Comparison of ENCODE assay signal across 8 mouse cellular contexts in the genomic region with DNA sequence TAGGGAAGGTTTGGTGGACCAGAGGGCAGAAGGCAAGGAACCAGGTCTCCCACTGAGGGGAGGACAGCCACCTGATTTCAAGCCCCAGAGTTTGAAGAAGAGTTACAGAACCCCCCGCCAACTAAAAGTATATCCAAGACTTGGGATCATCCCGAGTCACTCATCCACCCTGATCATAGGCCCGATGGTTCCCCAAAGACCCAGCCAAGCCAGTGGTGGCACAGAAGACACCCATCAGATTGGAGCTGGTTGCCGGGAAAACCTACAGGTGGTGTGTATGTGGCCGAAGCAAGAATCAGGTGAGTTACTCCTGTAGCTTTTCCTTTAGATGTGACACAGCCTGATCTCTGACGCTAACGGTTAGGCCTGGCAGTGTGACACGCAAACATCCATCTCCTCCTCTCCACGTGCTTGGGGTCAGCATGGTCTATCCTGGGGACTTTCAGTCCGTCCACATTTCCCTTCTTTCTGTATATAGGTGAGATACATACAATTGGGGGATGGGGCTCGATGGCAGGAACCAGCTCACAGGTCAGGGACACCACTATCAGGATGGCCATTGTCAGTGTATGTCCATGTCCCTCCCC. TPM values are rescaled to one million over a fixed set of nuclear protein-coding genes. Genes with fewer than 3 reads are reported as not detected.
DNase-seq lines count a peak whose midpoint lies in the region; ATAC-seq and TF ChIP-seq lines count a peak whose summit lies in the region.

No protein-coding gene starts in this region.

- peak overlapping the region; percentile 45 for H3K4me3 ChIP-seq in C2C12 (ENCODE audit: insufficient read depth, poor library complexity, severe bottlenecking)
- peak overlapping the region; percentile 39 for H3K4me3 ChIP-seq in forebrain, embryonic 16.5 days (replicated peaks; ENCODE audit: low read length)
- H3K4me3 ChIP-seq in liver, embryonic 12.5 days = peak overlapping the region; percentile 45

- WGBS in forebrain, embryonic 16.5 days = 75% methylated on average over 11 of the region's 11 CpGs
- WGBS in liver, embryonic 12.5 days (ENCODE audit: insufficient replicate concordance) = 63% methylated on average over 11 of the region's 11 CpGs

- H3ac ChIP-seq in C2C12 (ENCODE audit: control insufficient read depth, insufficient read length, low read depth) = peak overlapping the region; percentile 88

- no peaks in the 10 kb centered on the region for H3K27me3 ChIP-seq in C2C12 (ENCODE audit: control insufficient read depth, insufficient read depth, insufficient read length)
- no peaks in the 10 kb centered on the region for H3K27me3 ChIP-seq in forebrain, embryonic 16.5 days (replicated peaks; ENCODE audit: control insufficient read depth, insufficient read depth, low read length)
- H3K27me3 ChIP-seq in liver, embryonic 12.5 days (replicated peaks) = peaks cover 40% of the 10 kb centered on the region

- H3K79me2 ChIP-seq in C2C12 (ENCODE audit: control insufficient read depth, insufficient read depth) = peaks cover 32% of the 10 kb centered on the region

- H3K79me3 ChIP-seq in C2C12 (ENCODE audit: low read depth) = peaks cover 11% of the 10 kb centered on the region

- no peak for TF ChIP-seq CTCF in C2C12 (IDR thresholded peaks at IDR 0.05; ENCODE audit: control insufficient read depth, insufficient read depth, insufficient read length)

- no peak for ATAC-seq in forebrain, embryonic 16.5 days
- no peak for ATAC-seq in liver, embryonic 12.5 days
- ATAC-seq in erythroid progenitor cell, adult 5-6 weeks (replicated peaks; ENCODE audit: low FRiP score, poor library complexity, severe bottlenecking) = no peak

- no peaks in the 10 kb centered on the region for H3K9me3 ChIP-seq in forebrain, embryonic 16.5 days (ENCODE audit: control insufficient read depth, low read length)
- H3K9me3 ChIP-seq in liver, embryonic 12.5 days (replicated peaks) = no peaks in the 10 kb centered on the region

- no peak overlapping the region for H3K27ac ChIP-seq in forebrain, embryonic 16.5 days (ENCODE audit: low read length)
- no peak overlapping the region for H3K27ac ChIP-seq in liver, embryonic 12.5 days

- H3K36me3 ChIP-seq in C2C12 (ENCODE audit: control insufficient read depth, insufficient read depth) = peaks cover 43% of the 10 kb centered on the region
- peaks cover 15% of the 10 kb centered on the region for H3K36me3 ChIP-seq in forebrain, embryonic 16.5 days (ENCODE audit: control insufficient read depth, insufficient read depth)
- peaks cover 14% of the 10 kb centered on the region for H3K36me3 ChIP-seq in liver, embryonic 12.5 days

- H3K4me2 ChIP-seq in forebrain, embryonic 16.5 days (ENCODE audit: low read length) = peak overlapping the region; percentile 68
- H3K4me2 ChIP-seq in liver, embryonic 12.5 days = peak overlapping the region; percentile 74

- no peak overlapping the region for H3K9ac ChIP-seq in forebrain, embryonic 16.5 days (replicated peaks; ENCODE audit: low read depth, low read length)
- H3K9ac ChIP-seq in liver, embryonic 12.5 days = peak overlapping the region; percentile 44; the same call in 1 of the 2 replicates

- peak; percentile 59 for DNase-seq in cerebellum, adult 9-11 months
- DNase-seq in cerebellum, postnatal 4 days (ENCODE audit: low spot score in 2 of 2) = no peak
- no peak for DNase-seq in adrenal gland, adult 8-10 months
- DNase-seq in cerebellum, postnatal 36 days = no peak

- H3K4me1 ChIP-seq in forebrain, embryonic 16.5 days (replicated peaks; ENCODE audit: control insufficient read depth, insufficient read depth, low read length) = peaks cover 10% of the 10 kb centered on the region
- peaks cover 31% of the 10 kb centered on the region for H3K4me1 ChIP-seq in liver, embryonic 12.5 days

TF ChIP-seq in C2C12, 6 proteins besides CTCF, POLR2A, EP300 and RAD21:
- no peak for TF ChIP-seq MYOD1 (IDR thresholded peaks at IDR 0.05; ENCODE audit: control insufficient read depth, insufficient read length, low read depth)
- no peak for TF ChIP-seq MYOG (IDR thresholded peaks at IDR 0.05; ENCODE audit: control insufficient read depth, extremely low read depth, insufficient read length)
- peak; percentile 16 for TF ChIP-seq MAX (IDR thresholded peaks at IDR 0.05)

RNA-seq across cellular contexts. Expression of a gene that starts 0.8 kb away (rescaled TPM):
- 110 TPM for polyA plus RNA-seq in C2C12 (2012; fragmentation: generic; extraction: Trizol)
- 14.6 and 15.4 TPM in 2 replicates for polyA plus RNA-seq in forebrain, embryonic 16.5 days (2015; fragmentation: Nextera tagmentation; extraction: Ambion mirVana)
- 12.6 and 14.7 TPM in 2 replicates for polyA plus RNA-seq in liver, embryonic 12.5 days (2016; fragmentation: Nextera tagmentation; extraction: Ambion mirVana)
- total RNA-seq in erythroid progenitor cell, adult 5-6 weeks (2015; ENCODE audit: low replicate concordance) = 6.3 TPM in 1 of 2 replicates, not detected in the other
- total RNA-seq in erythroid progenitor cell, adult 5-6 weeks (2017; ENCODE audit: low replicate concordance) = not detected in 2 replicates
- 100 to 1,000 TPM; 153 to 194 (median 169) TPM for total RNA-seq in adrenal gland, adult 8-10 months (2022)

RNA-seq across cellular contexts. Expression of a gene that starts 13.9 kb away (rescaled TPM):
- 29.2 TPM for polyA plus RNA-seq in C2C12 (2012; fragmentation: generic; extraction: Trizol)
- 14.8 and 19.8 TPM in 2 replicates for polyA plus RNA-seq in forebrain, embryonic 16.5 days (2015; fragmentation: Nextera tagmentation; extraction: Ambion mirVana)
- polyA plus RNA-seq in liver, embryonic 12.5 days (2016; fragmentation: Nextera tagmentation; extraction: Ambion mirVana) = 5.0 and 5.1 TPM in 2 replicates
- 5.9 TPM in 1 of 2 replicates, not detected in the other for total RNA-seq in erythroid progenitor cell, adult 5-6 weeks (2015; ENCODE audit: low replicate concordance)
- 2.1 TPM in 1 of 2 replicates, not detected in the other for total RNA-seq in erythroid progenitor cell, adult 5-6 weeks (2017; ENCODE audit: low replicate concordance)
- 10 to 100 TPM; 22.2 to 48.5 (median 32.1) TPM for total RNA-seq in adrenal gland, adult 8-10 months (2022)

RNA-seq across cellular contexts. Expression of a gene that starts 16.8 kb away (rescaled TPM):
- 690 TPM for polyA plus RNA-seq in C2C12 (2012; fragmentation: generic; extraction: Trizol)
- 403 and 431 TPM in 2 replicates for polyA plus RNA-seq in forebrain, embryonic 16.5 days (2015; fragmentation: Nextera tagmentation; extraction: Ambion mirVana)
- 364 and 370 TPM in 2 replicates for polyA plus RNA-seq in liver, embryonic 12.5 days (2016; fragmentation: Nextera tagmentation; extraction: Ambion mirVana)
- 20.5 and 50.7 TPM in 2 replicates for total RNA-seq in erythroid progenitor cell, adult 5-6 weeks (2015; ENCODE audit: low replicate concordance)
- 7.9 and 45.8 TPM in 2 replicates for total RNA-seq in erythroid progenitor cell, adult 5-6 weeks (2017; ENCODE audit: low replicate concordance)
- 100 to 1,000 TPM; 197 to 238 (median 210) TPM for total RNA-seq in adrenal gland, adult 8-10 months (2022)

RNA-seq across cellular contexts. Expression of a gene that starts 23.2 kb away (rescaled TPM):
- polyA plus RNA-seq in C2C12 (2012; fragmentation: generic; extraction: Trizol) = 12.5 TPM
- 4.2 and 5.1 TPM in 2 replicates for polyA plus RNA-seq in forebrain, embryonic 16.5 days (2015; fragmentation: Nextera tagmentation; extraction: Ambion mirVana)
- 0.32 and 0.33 TPM in 2 replicates for polyA plus RNA-seq in liver, embryonic 12.5 days (2016; fragmentation: Nextera tagmentation; extraction: Ambion mirVana)
- total RNA-seq in erythroid progenitor cell, adult 5-6 weeks (2015; ENCODE audit: low replicate concordance) = 2.1 and 9.7 TPM in 2 replicates
- total RNA-seq in erythroid progenitor cell, adult 5-6 weeks (2017; ENCODE audit: low replicate concordance) = 1.3 and 3.9 TPM in 2 replicates
- 10 to 100 TPM; 53.1 to 99.4 (median 71.8) TPM for total RNA-seq in adrenal gland, adult 8-10 months (2022)

RNA-seq across cellular contexts. Expression of a gene that starts 56.9 kb away (rescaled TPM):
- 15.9 TPM for polyA plus RNA-seq in C2C12 (2012; fragmentation: generic; extraction: Trizol)
- polyA plus RNA-seq in forebrain, embryonic 16.5 days (2015; fragmentation: Nextera tagmentation; extraction: Ambion mirVana) = 2.1 and 2.6 TPM in 2 replicates
- polyA plus RNA-seq in liver, embryonic 12.5 days (2016; fragmentation: Nextera tagmentation; extraction: Ambion mirVana) = 3.6 and 4.1 TPM in 2 replicates
- 1.4 TPM in 1 of 2 replicates, not detected in the other for total RNA-seq in erythroid progenitor cell, adult 5-6 weeks (2015; ENCODE audit: low replicate concordance)
- not detected in 2 replicates for total RNA-seq in erythroid progenitor cell, adult 5-6 weeks (2017; ENCODE audit: low replicate concordance)
- 1 to 10 TPM; 2.1 to 5.4 (median 4.0) TPM for total RNA-seq in adrenal gland, adult 8-10 months (2022)
